Mouse (Mus musculus) lung, postnatal 0 days (tissue): Measurements from ENCODE around the gene Dnajc7.

Source experiments
- CTCF ChIP-seq: IDR thresholded peaks from 2 replicates; pipeline ENCODE4 v1.5.1; 2016; ENCODE audit warnings: antibody characterized with exemption, mild to moderate bottlenecking
- EP300 ChIP-seq: IDR thresholded peaks from 2 replicates; pipeline ENCODE4 v1.6.1; 2016; ENCODE audit warnings: antibody characterized with exemption, mild to moderate bottlenecking, control low read depth

GRCm38 (mm10) chr11:100582836-100583235, 37.1 kb downstream of the Dnajc7 start:
- no peak for TF ChIP-seq CTCF
- TF ChIP-seq EP300, result no peak
